Mouse (Mus musculus) liver, embryonic 13.5 days (tissue): Measurements from ENCODE around the gene Fcho2. TPM values are rescaled to one million over a fixed set of nuclear protein-coding genes. Genes with fewer than 3 reads are reported as not detected.

Experiments
- ATAC-seq: fragments of 200-750 bp; cut with Nextera tagmentation; 2 replicates; pipeline ENCODE4 v1.8.0; 2017; ENCODE audit warnings: low read depth, mild to moderate bottlenecking, moderate number of reproducible peaks, moderate library complexity
- DNase-seq: peaks from one replicate; pipeline ENCODE4 v3.0.0; 2022
- H3K27ac ChIP-seq: fragments of 300-500 bp; sonication (generic); 2 replicates; pipeline ENCODE4 v1.5.1; 2015; ENCODE audit warnings: moderate library complexity, mild to moderate bottlenecking, inconsistent platforms
- H3K27me3 ChIP-seq: fragments of 300-500 bp; sonication (generic); 2 replicates; pipeline ENCODE4 v1.6.1; 2015; ENCODE audit warnings: mild to moderate bottlenecking, inconsistent platforms
- H3K36me3 ChIP-seq: fragments of 300-500 bp; sonication (generic); 2 replicates; pipeline ENCODE4 v1.6.1; 2015; ENCODE audit warnings: mild to moderate bottlenecking, inconsistent platforms
- H3K4me1 ChIP-seq: fragments of 300-500 bp; sonication (generic); replicated peaks from 2 replicates; pipeline ENCODE4 v1.6.1; 2015; ENCODE audit warnings: inconsistent platforms
- H3K4me2 ChIP-seq: fragments of 300-500 bp; sonication (generic); 2 replicates; pipeline ENCODE4 v1.6.1; 2015; ENCODE audit warnings: inconsistent platforms, mild to moderate bottlenecking, moderate library complexity
- H3K4me3 ChIP-seq: fragments of 300-500 bp; sonication (generic); replicated peaks from 2 replicates; pipeline ENCODE4 v1.5.1; 2015; ENCODE audit warnings: mild to moderate bottlenecking, inconsistent platforms
- H3K9ac ChIP-seq: fragments of 300-500 bp; sonication (generic); 2 replicates; pipeline ENCODE4 v1.6.1; 2015; ENCODE audit warnings: mild to moderate bottlenecking, inconsistent platforms
- H3K9me3 ChIP-seq: fragments of 300-500 bp; sonication (generic); replicated peaks from 2 replicates; pipeline ENCODE4 v1.6.1; 2016; ENCODE audit warnings: inconsistent platforms
- WGBS: fragments of 180-500 bp; shearing (Covaris S2); methylation state at CpG from one replicate; pipeline ENCODE4 v1.1.7; 2015; ENCODE audit not compliant: insufficient replicate concordance; 5-methylcytosine and 5-hydroxymethylcytosine counted together
- polyA plus RNA-seq: library from polyadenylated mRNA; unstranded; fragments of >200 nt; fragmentation: Nextera tagmentation; extraction: Ambion mirVana; gene quantifications from 2 replicates; pipeline ENCODE4 v1.2.1, GENCODE M21; 2015

The Fcho2 gene
- polyA plus RNA-seq, 1 experiment from 2014 or later: 20.6 TPM

GRCm38 (mm10) chr13:98743829-98744228 is 71.4 kb downstream of the Fcho2 start:
- no peaks in the 10 kb centered on the region for H3K27me3 ChIP-seq
- no peak overlapping the region for H3K9ac ChIP-seq
- H3K9me3 ChIP-seq: no peaks in the 10 kb centered on the region
- H3K4me1 ChIP-seq: peaks cover 24% of the 10 kb centered on the region
- H3K4me3 ChIP-seq: no peak overlapping the region
- peak; percentile 75 for ATAC-seq
- no peak overlapping the region for H3K27ac ChIP-seq
- H3K36me3 ChIP-seq: peaks cover 54% of the 10 kb centered on the region
- no peak for DNase-seq
- H3K4me2 ChIP-seq: 0 out of 2 replicates have a peak overlapping the region, but pooled peaks have one; percentile 1

- no peaks in the 10 kb centered on the region for H3K27me3 ChIP-seq
- no peak overlapping the region for H3K4me3 ChIP-seq
- WGBS: 61% methylated on average over 6 of the region's 6 CpGs
- no peak overlapping the region for H3K4me2 ChIP-seq
- H3K27ac ChIP-seq: no peak overlapping the region
- no peak for ATAC-seq
- H3K36me3 ChIP-seq: peaks cover 54% of the 10 kb centered on the region
- H3K4me1 ChIP-seq: peaks cover 24% of the 10 kb centered on the region
- H3K9ac ChIP-seq: no peak overlapping the region
- no peak for DNase-seq
- H3K9me3 ChIP-seq: no peaks in the 10 kb centered on the region
Measured at GRCm38 (mm10) chr13:98743214-98743613, 72.0 kb downstream of the Fcho2 start.

GRCm38 (mm10) chr13:98738213-98738612 is 77.0 kb downstream of the Fcho2 start:
- no peak for ATAC-seq
- DNase-seq: no peak
- Histone ChIP-seq H3K9me3 (no peaks in the 10 kb centered on the region), H3K9ac (no peak overlapping the region), H3K4me1 (peaks cover 14% of the 10 kb centered on the region), H3K4me3 (no peak overlapping the region), H3K27me3 (no peaks in the 10 kb centered on the region), H3K27ac (no peak overlapping the region), H3K4me2 (no peak overlapping the region), H3K36me3 (peaks cover 43% of the 10 kb centered on the region)
- whole genome bisulfite sequencing: 75% methylated on average over 2 of the region's 2 CpGs

GRCm38 (mm10) chr13:98733292-98733691 is 82.0 kb downstream of the Fcho2 start:
- H3K27me3 ChIP-seq: no peaks in the 10 kb centered on the region
- H3K4me3 ChIP-seq: no peak overlapping the region
- peaks cover 11% of the 10 kb centered on the region; the same call in 1 of the 2 replicates for H3K4me1 ChIP-seq
- no peak overlapping the region for H3K9ac ChIP-seq
- 13% methylated on average over 3 of the region's 3 CpGs for WGBS
- no peak overlapping the region for H3K4me2 ChIP-seq
- no peak overlapping the region for H3K27ac ChIP-seq
- no peak; the same call in 1 of the 2 replicates for ATAC-seq
- peaks cover 57% of the 10 kb centered on the region for H3K36me3 ChIP-seq
- H3K9me3 ChIP-seq: no peaks in the 10 kb centered on the region
- DNase-seq: no peak

- 66% methylated on average over 1 of the region's 1 CpGs for WGBS
- DNase-seq (no peak), ATAC-seq (no peak)
- no peak overlapping the region for H3K27ac ChIP-seq
- no peak overlapping the region for H3K4me2 ChIP-seq
- no peaks in the 10 kb centered on the region for H3K9me3 ChIP-seq
- no peak overlapping the region for H3K9ac ChIP-seq
- H3K4me3 ChIP-seq: no peak overlapping the region
- peaks cover 11% of the 10 kb centered on the region; the same call in 1 of the 2 replicates for H3K4me1 ChIP-seq
- H3K27me3 ChIP-seq: no peaks in the 10 kb centered on the region
- H3K36me3 ChIP-seq: peaks cover 76% of the 10 kb centered on the region
Measured at GRCm38 (mm10) chr13:98729271-98730062, 85.8 kb downstream of the Fcho2 start.

GRCm38 (mm10) chr13:98726494-98726893 is 88.8 kb downstream of the Fcho2 start:
- H3K4me3 ChIP-seq: no peak overlapping the region
- no peak for DNase-seq
- WGBS: 54% methylated on average over 4 of the region's 4 CpGs
- H3K4me1 ChIP-seq: peaks cover 14% of the 10 kb centered on the region
- H3K27ac ChIP-seq: no peak overlapping the region
- no peak for ATAC-seq
- H3K27me3 ChIP-seq: no peaks in the 10 kb centered on the region
- peaks cover 65% of the 10 kb centered on the region for H3K36me3 ChIP-seq
- H3K4me2 ChIP-seq: no peak overlapping the region
- H3K9me3 ChIP-seq: no peaks in the 10 kb centered on the region
- no peak overlapping the region for H3K9ac ChIP-seq

GRCm38 (mm10) chr13:98723430-98723829 is 91.8 kb downstream of the Fcho2 start:
- Histone ChIP-seq H3K9me3 (no peaks in the 10 kb centered on the region), H3K4me2 (no peak overlapping the region), H3K27ac (no peak overlapping the region), H3K4me3 (no peak overlapping the region), H3K27me3 (no peaks in the 10 kb centered on the region), H3K4me1 (peaks cover 14% of the 10 kb centered on the region), H3K9ac (no peak overlapping the region), H3K36me3 (peaks cover 47% of the 10 kb centered on the region)
- ATAC-seq (no peak), DNase-seq (no peak)
- WGBS: 48% methylated on average over 1 of the region's 1 CpGs

GRCm38 (mm10) chr13:98722296-98722695 is 93.0 kb downstream of the Fcho2 start:
- Histone ChIP-seq H3K4me2 (no peak overlapping the region), H3K36me3 (peaks cover 36% of the 10 kb centered on the region), H3K27ac (no peak overlapping the region), H3K4me1 (peaks cover 17% of the 10 kb centered on the region), H3K9ac (no peak overlapping the region), H3K27me3 (no peaks in the 10 kb centered on the region), H3K9me3 (no peaks in the 10 kb centered on the region), H3K4me3 (no peak overlapping the region)
- 58% methylated on average over 1 of the region's 1 CpGs for WGBS
- ATAC-seq (no peak), DNase-seq (no peak)

GRCm38 (mm10) chr13:98716176-98716575 is 99.1 kb downstream of the Fcho2 start:
- no peak for ATAC-seq

GRCm38 (mm10) chr13:98715443-98715990 is 99.7 kb downstream of the Fcho2 start:
- DNase-seq: no peak
- H3K4me1 ChIP-seq: 0 out of 2 replicates have a peak, but pooled peaks cover 3% of the 10 kb centered on the region
- H3K4me3 ChIP-seq: no peak overlapping the region
- whole genome bisulfite sequencing: 70% methylated on average over 6 of the region's 6 CpGs
- no peaks in the 10 kb centered on the region for H3K9me3 ChIP-seq
- H3K27ac ChIP-seq: no peak overlapping the region
- H3K9ac ChIP-seq: no peak overlapping the region
- ATAC-seq: no peak
- H3K36me3 ChIP-seq: no peaks in the 10 kb centered on the region
- no peak overlapping the region for H3K4me2 ChIP-seq
- H3K27me3 ChIP-seq: no peaks in the 10 kb centered on the region

More at GRCm38 (mm10) chr13:98716176-98716575, 99.1 kb downstream of the Fcho2 start:
- no peaks in the 10 kb centered on the region for H3K9me3 ChIP-seq
- H3K9ac ChIP-seq: no peak overlapping the region
- no peak overlapping the region for H3K4me3 ChIP-seq
- DNase-seq: no peak
- H3K27me3 ChIP-seq: no peaks in the 10 kb centered on the region
- no peaks in the 10 kb centered on the region for H3K36me3 ChIP-seq
- WGBS: 86% methylated on average over 8 of the region's 8 CpGs
- H3K4me2 ChIP-seq: no peak overlapping the region
- H3K4me1 ChIP-seq: 0 out of 2 replicates have a peak, but pooled peaks cover 3% of the 10 kb centered on the region
- H3K27ac ChIP-seq: no peak overlapping the region

- Histone ChIP-seq H3K27me3 (no peaks in the 10 kb centered on the region), H3K4me2 (no peak overlapping the region), H3K4me1 (no peaks in the 10 kb centered on the region), H3K4me3 (no peak overlapping the region), H3K36me3 (no peaks in the 10 kb centered on the region), H3K9ac (no peak overlapping the region), H3K9me3 (no peaks in the 10 kb centered on the region), H3K27ac (no peak overlapping the region)
- ATAC-seq: no peak
- WGBS: 72% methylated on average over 1 of the region's 1 CpGs
- no peak for DNase-seq
Measured at GRCm38 (mm10) chr13:98710655-98711054, 104.6 kb downstream of the Fcho2 start.

- 66% methylated on average over 8 of the region's 8 CpGs for WGBS
- DNase-seq: no peak
Measured at GRCm38 (mm10) chr13:98710236-98710635, 105.0 kb downstream of the Fcho2 start.

More at GRCm38 (mm10) chr13:98710236-98710635, 105.0 kb downstream of the Fcho2 start:
- no peak overlapping the region for H3K4me3 ChIP-seq
- H3K9ac ChIP-seq: no peak overlapping the region
- H3K36me3 ChIP-seq: no peaks in the 10 kb centered on the region
- no peaks in the 10 kb centered on the region for H3K4me1 ChIP-seq
- H3K4me2 ChIP-seq: no peak overlapping the region
- no peaks in the 10 kb centered on the region for H3K27me3 ChIP-seq
- H3K9me3 ChIP-seq: no peaks in the 10 kb centered on the region
- no peak overlapping the region for H3K27ac ChIP-seq
- ATAC-seq: no peak
